ENCODE assay signal across 12 mouse cellular contexts in genomic region chr13:52015496-52015895, GRCm38 (mm10).
DNase-seq lines count a peak whose midpoint lies in the region; ATAC-seq and TF ChIP-seq lines count a peak whose summit lies in the region.
"Had no signal": no experiment of that assay in that cellular context is flagged by ENCODE, and none has a peak within 500 bp of the region (broad histone marks: within the 10 kb centered on the region; RNA-seq: fewer than 3 reads in every experiment).

No protein-coding gene starts in this region.

- H3K9ac ChIP-seq in forebrain, postnatal 0 days: no peak overlapping the region; the same call in 1 of the 2 replicates
- no peak overlapping the region for H3K9ac ChIP-seq in limb, embryonic 14.5 days (ENCODE audit: low read depth, low read length, severe bottlenecking)
- 0 out of 2 replicates have a peak overlapping the region, but pooled peaks have one; percentile 16 for H3K9ac ChIP-seq in neural tube, embryonic 14.5 days (replicated peaks; ENCODE audit: low read depth, low read length)
- H3K9ac ChIP-seq: kidney, embryonic 15.5 days had no signal

- H3K4me2 ChIP-seq in forebrain, postnatal 0 days (ENCODE audit: low read depth): no peak overlapping the region
- H3K4me2 ChIP-seq in limb, embryonic 14.5 days (replicated peaks; ENCODE audit: low read depth, low read length, severe bottlenecking): no peak overlapping the region
- H3K4me2 ChIP-seq in neural tube, embryonic 14.5 days (ENCODE audit: low read depth, low read length): no peak overlapping the region
- H3K4me2 ChIP-seq: kidney, embryonic 15.5 days had no signal

- peak; percentile 57; the same call in 1 of the 2 replicates for ATAC-seq in forebrain, postnatal 0 days
- ATAC-seq in limb, embryonic 14.5 days (ENCODE audit: low FRiP score, low read depth): peak; percentile 76
- ATAC-seq in neural tube, embryonic 14.5 days (ENCODE audit: low read depth): peak; percentile 59; the same call in 1 of the 2 replicates
- ATAC-seq: lung, postnatal 0 days had no signal

- H3K4me3 ChIP-seq in forebrain, postnatal 0 days (ENCODE audit: low read depth, low read length): no peak overlapping the region
- no peak overlapping the region for H3K4me3 ChIP-seq in limb, embryonic 14.5 days (replicated peaks; ENCODE audit: low read length)
- H3K4me3 ChIP-seq in neural tube, embryonic 14.5 days (ENCODE audit: low read depth, low read length): no peak overlapping the region
- H3K4me3 ChIP-seq: kidney, embryonic 15.5 days had no signal

- no peak for TF ChIP-seq CTCF in forebrain, postnatal 0 days (IDR thresholded peaks at IDR 0.05; ENCODE audit: low read depth)

- no peaks in the 10 kb centered on the region for H3K27me3 ChIP-seq in forebrain, postnatal 0 days (ENCODE audit: insufficient read depth, low read length)
- no peaks in the 10 kb centered on the region for H3K27me3 ChIP-seq in limb, embryonic 14.5 days (ENCODE audit: control insufficient read depth, insufficient read depth, low read length)
- no peaks in the 10 kb centered on the region for H3K27me3 ChIP-seq in neural tube, embryonic 14.5 days (ENCODE audit: control insufficient read depth, insufficient read depth, low read length)

- H3K36me3 ChIP-seq in forebrain, postnatal 0 days (ENCODE audit: insufficient read depth): no peaks in the 10 kb centered on the region
- no peaks in the 10 kb centered on the region for H3K36me3 ChIP-seq in limb, embryonic 14.5 days (ENCODE audit: control insufficient read depth, insufficient read depth, low read length)
- no peaks in the 10 kb centered on the region for H3K36me3 ChIP-seq in neural tube, embryonic 14.5 days (ENCODE audit: control insufficient read depth, insufficient read depth, low read length)
- H3K36me3 ChIP-seq: kidney, embryonic 15.5 days had no signal

- 23% methylated on average over 5 of the region's 5 CpGs for WGBS in forebrain, postnatal 0 days
- WGBS in limb, embryonic 14.5 days: 7% methylated on average over 5 of the region's 5 CpGs
- 6% methylated on average over 5 of the region's 5 CpGs for WGBS in neural tube, embryonic 14.5 days

- H3K27ac ChIP-seq in forebrain, postnatal 0 days (ENCODE audit: low read depth, low read length): no peak overlapping the region
- H3K27ac ChIP-seq in limb, embryonic 14.5 days (replicated peaks; ENCODE audit: low read depth, low read length): peak overlapping the region; percentile 62
- H3K27ac ChIP-seq in neural tube, embryonic 14.5 days (ENCODE audit: low read depth, low read length): peak overlapping the region; percentile 52; the same call in 1 of the 2 replicates
- H3K27ac ChIP-seq: kidney, embryonic 15.5 days had no signal

- intact Hi-C loops in left cerebral cortex, postnatal 4 days (cut with DNase I): no loop called here

- DNase-seq in left cerebral cortex, postnatal 4 days: peak; percentile 62
- DNase-seq in left cerebral cortex, adult 8-10 months (ENCODE audit: low spot score in 2 of 2): no peak
- DNase-seq in forebrain, postnatal 0 days: no peak
- peak; percentile 54 for DNase-seq in limb, embryonic 14.5 days (ENCODE audit: low spot score)
- DNase-seq in spleen, adult 18-20 months: no peak
- no peak for DNase-seq in urinary bladder, postnatal 25 days (ENCODE audit: low spot score)
- DNase-seq in cerebellum, postnatal 14 days: no peak
- DNase-seq: adrenal gland, postnatal 36 days; cerebellum, adult 9-11 months had no signal

- no peaks in the 10 kb centered on the region for H3K9me3 ChIP-seq in forebrain, postnatal 0 days (ENCODE audit: low read length)
- H3K9me3 ChIP-seq in limb, embryonic 14.5 days (ENCODE audit: control insufficient read depth, low read length): no peaks in the 10 kb centered on the region
- H3K9me3 ChIP-seq in neural tube, embryonic 14.5 days (ENCODE audit: control insufficient read depth, low read length): no peaks in the 10 kb centered on the region
- H3K9me3 ChIP-seq: kidney, embryonic 15.5 days had no signal

- TF ChIP-seq POLR2A in limb, embryonic 14.5 days (IDR thresholded peaks at IDR 0.05; ENCODE audit: borderline replicate concordance, extremely low read depth, insufficient read depth, insufficient read length): no peak

- H3K4me1 ChIP-seq in forebrain, postnatal 0 days (ENCODE audit: insufficient read depth): peaks cover 14% of the 10 kb centered on the region; the same call in 1 of the 2 replicates
- H3K4me1 ChIP-seq in limb, embryonic 14.5 days (ENCODE audit: control insufficient read depth, insufficient read depth, low read length): peaks cover 17% of the 10 kb centered on the region
- peaks cover 15% of the 10 kb centered on the region for H3K4me1 ChIP-seq in neural tube, embryonic 14.5 days (ENCODE audit: control insufficient read depth, insufficient read depth, low read length)

Comparison
In these comparisons a context has a peak if more than half of its experiments do, and no peak if none do; other contexts are left out.
1. DNase-seq: peak in left cerebral cortex, postnatal 4 days (single experiment) and limb, embryonic 14.5 days (single experiment); none in left cerebral cortex, adult 8-10 months (0 of 2), forebrain, postnatal 0 days (single experiment), spleen, adult 18-20 months (0 of 2), urinary bladder, postnatal 25 days (single experiment) and cerebellum, postnatal 14 days (0 of 2).
2. Peak in every context shown above with its lines, with median percentiles within 50 percentile points of each other: ATAC-seq.